Mouse (Mus musculus): Measurements from ENCODE around the gene Kiz.

The Kiz gene

GRCm38 (mm10) chr2:146865781-146866180 is 10.1 kb downstream of the Kiz start:
- no peak for DNase-seq (ENCODE audit: extremely low spot score)

GRCm38 (mm10) chr2:146871300-146872269 is 15.9 kb downstream of the Kiz start:
- DNase-seq (ENCODE audit: extremely low spot score): no peak

- no peak for DNase-seq (ENCODE audit: extremely low spot score)
Observed at GRCm38 (mm10) chr2:146872697-146873096, 17.0 kb downstream of the Kiz start.

GRCm38 (mm10) chr2:146873881-146874441 is 18.3 kb downstream of the Kiz start:
- no peak for DNase-seq (ENCODE audit: extremely low spot score)

DNA sequence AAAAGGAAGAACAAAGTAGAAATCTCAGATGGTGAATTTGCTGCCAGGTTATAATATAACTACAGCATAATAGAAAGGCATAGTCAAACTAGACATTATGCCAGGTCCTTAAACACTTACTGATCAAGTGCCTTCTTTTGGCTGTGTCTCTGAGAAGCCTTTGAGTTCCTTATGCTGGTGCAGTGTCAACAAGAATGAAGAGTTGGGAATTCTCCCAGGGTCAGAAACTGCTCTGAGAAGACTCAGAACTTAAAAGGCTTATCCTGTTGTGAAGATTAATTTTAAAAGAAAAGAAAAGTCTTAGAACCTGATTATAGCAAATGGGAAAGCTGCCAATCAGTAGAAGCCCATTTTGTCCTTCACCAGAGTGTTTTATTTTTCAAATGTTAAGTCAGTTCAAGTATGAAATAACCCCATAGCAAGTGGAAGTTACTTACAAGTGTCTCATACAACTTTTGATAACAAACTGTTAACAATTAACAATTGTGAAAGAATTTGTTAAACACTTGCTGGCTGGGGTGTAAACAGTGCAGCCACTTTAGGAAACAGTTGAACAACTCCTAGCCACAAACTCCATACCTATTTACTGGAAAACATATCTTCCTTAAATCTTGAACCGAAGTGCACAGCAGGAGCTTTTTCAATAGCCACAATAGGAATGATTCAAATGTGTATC is 21.9 kb downstream of the Kiz start:
- no peak for DNase-seq (ENCODE audit: extremely low spot score)

- DNase-seq (ENCODE audit: extremely low spot score): no peak
Observed at GRCm38 (mm10) chr2:146881623-146882022, 26.0 kb downstream of the Kiz start.

DNA sequence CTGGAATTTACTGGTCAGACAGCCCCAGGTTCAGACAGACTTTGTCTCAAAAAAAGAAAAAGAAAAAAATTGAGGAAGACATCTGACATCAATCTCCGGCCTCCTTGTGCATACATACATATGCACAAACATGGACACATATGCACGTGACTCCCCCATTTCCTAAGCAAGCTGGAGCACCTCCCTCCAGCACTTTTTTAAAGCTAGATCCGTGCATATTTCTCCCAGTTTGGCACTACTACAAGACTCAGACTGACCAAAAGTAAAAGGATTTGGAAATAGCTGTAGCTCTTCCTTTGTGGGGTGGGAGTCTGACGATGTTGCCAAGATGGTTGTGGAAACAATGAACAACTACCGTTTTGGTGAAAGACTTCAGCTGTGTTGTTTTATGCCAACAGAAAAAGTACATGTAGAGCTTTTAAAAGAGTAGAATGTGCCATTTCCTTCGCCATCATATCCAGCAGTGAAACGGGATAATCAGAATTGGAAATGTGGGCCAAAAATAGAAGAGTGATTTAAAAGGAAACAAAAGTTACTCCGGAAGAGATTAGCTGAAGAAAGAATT is 28.7 kb downstream of the Kiz start:
- no peak for DNase-seq (ENCODE audit: extremely low spot score)

GRCm38 (mm10) chr2:146888786-146889414 is 33.2 kb downstream of the Kiz start:
- DNase-seq (ENCODE audit: extremely low spot score): no peak

DNA sequence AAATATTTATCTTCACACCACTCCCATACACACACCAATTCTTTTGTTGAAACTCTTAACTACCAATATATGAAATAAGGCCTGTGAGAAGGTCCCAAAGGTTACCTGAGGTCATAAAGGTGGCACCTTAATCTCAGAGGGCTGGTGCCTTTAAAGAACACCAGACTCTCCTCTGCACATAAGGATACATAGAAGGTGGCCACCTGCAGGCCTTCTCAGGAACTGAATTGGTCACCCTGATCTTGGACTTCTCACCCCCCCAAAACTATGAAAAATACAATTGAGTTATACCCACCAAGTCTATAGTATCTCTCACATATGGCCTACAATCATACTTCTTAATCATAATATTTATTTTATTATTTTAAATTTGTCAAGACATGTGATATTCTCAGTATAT is 43.3 kb downstream of the Kiz start:
- DNase-seq (ENCODE audit: extremely low spot score): no peak

DNA sequence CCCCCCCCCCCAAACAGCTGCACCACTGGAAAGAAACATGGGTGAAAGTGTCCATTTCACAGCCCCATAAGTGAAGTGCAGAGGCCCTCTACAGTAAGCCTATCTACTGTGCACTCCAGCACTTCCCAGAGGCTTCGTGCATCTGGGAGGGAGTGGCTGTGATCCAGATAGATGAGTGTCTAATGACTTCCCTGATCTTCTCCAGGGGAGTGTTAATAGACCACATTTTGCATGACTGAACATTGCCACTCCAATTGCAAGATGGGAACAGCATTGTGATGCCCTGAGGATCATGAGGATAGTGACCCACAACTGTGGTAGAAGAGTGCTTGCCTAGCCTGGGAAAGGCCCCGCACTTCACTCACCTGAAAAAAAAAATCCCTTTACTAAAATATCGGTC is 60.4 kb downstream of the Kiz start:
- no peak for DNase-seq (ENCODE audit: extremely low spot score)

- no peak for DNase-seq (ENCODE audit: extremely low spot score)
Observed at GRCm38 (mm10) chr2:146917770-146918169, 62.1 kb downstream of the Kiz start.

GRCm38 (mm10) chr2:146920375-146921160 is 64.9 kb downstream of the Kiz start:
- DNase-seq (ENCODE audit: extremely low spot score): peak; percentile 51

- DNase-seq (ENCODE audit: extremely low spot score): no peak
Observed at GRCm38 (mm10) chr2:146925296-146925695, 69.6 kb downstream of the Kiz start.

DNA sequence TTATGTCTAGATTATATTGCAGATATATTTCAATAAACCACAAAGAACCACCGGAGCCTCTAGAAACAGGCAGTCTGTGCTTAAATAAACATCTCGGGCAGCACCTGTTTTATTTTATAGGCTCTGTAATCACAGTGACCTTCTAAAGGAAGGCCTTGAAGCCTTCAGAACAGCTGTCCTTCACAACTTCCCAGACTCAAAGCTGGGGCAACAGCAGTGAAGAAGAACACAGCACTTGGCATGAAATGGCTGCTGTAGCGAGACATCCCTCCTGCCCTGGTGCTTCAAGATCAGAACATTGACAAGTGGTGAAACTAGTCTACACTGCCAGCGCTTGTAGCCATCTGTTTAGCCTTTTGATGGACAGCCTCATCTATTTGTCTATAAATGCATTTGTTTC is 70.2 kb downstream of the Kiz start:
- no peak for DNase-seq (ENCODE audit: extremely low spot score)

DNA sequence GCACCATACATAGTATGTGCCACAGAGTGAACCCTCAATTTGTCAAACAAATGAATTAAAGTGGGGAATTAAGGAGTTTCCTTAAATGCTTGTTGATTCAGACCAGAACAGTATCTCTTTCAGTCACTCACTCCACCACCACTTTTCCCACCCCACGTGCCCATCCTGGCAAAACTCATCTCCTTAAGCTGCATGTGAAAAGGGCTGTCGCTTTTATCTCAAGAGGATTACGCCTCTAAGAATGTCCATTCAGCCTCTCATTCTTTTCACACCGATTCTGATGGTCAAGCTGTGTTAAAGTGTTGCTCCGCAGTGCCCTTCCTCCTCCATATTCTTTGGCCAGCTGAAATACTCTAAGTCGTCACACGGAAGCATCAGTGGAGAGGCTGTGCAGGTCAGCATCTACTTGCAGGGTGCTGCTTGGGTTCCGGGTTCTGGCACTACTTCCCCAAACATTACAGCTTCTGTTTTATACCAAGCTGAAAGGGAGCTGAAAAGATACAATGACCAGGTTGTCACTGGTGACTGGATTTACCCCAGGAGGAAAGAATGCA is 92.6 kb downstream of the Kiz start:
- peak; percentile 24 for DNase-seq (ENCODE audit: extremely low spot score)

- peak; percentile 27 for DNase-seq (ENCODE audit: extremely low spot score)
Observed at GRCm38 (mm10) chr2:146956366-146956765, 100.7 kb downstream of the Kiz start.

- peak; percentile 30 for DNase-seq (ENCODE audit: extremely low spot score)
Observed at GRCm38 (mm10) chr2:146958398-146958911, 102.8 kb downstream of the Kiz start.

GRCm38 (mm10) chr2:146958951-146959821 is 103.5 kb downstream of the Kiz start:
- peak; percentile 93 for DNase-seq (ENCODE audit: extremely low spot score)

DNA sequence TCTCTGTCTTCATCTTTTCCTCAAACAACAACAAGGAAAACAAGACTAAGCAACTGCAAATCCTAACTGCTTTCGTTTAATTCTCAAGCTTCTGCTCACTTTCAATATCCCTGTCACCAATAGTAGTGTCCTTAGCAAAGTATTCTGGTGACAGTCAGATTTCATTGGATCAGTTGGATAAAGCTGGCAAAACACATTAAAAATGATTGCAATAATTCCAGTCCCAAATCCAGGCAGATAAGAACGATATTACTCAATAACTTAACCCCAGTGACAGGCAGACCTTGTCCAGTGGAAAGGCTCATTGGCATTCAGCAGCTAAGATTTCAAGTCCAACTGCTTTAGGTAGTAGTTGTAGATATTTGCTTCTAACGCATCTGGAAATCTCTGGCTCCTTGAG is 119.4 kb downstream of the Kiz start:
- DNase-seq (ENCODE audit: extremely low spot score): no peak
